Mouse (Mus musculus) spleen, postnatal 4 days (tissue): ENCODE measurements around the gene Gm49322.
A peak's percentile ranks its signal among the peaks of the same experiment; 100 is the strongest.
"Not testable (repeated sequence)": the region's sequence is repeated elsewhere in the genome, so short reads cannot be mapped to it uniquely, and the experiment has no call there.

Experiments
- DNase-seq, 2 experiments: peaks; one replicate each; pipeline ENCODE4 v3.0.0; 2022; ENCODE audit warnings: low spot score in 2 of 2

Gm49322 gene

DNA sequence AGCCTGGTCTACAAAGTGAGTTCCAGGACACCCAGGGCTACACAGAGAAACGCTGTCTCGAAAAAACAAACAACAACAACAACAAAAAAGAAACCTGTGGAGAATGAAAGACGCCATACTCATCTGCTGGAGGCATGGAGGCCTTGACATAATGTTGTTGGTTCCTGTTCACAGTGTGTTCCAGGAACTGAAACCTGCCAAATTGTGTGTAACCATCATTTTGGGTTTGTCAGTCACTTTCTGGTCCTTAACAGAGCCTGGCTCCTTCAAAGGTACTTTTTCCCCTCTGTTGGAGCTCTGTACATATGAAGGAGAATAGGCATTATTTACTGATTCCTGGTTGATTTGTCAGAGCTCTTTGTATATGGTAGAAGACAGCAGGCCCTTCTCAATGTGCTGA, 6.1 kb downstream of the Gm49322 start:
- DNase-seq = no peak

DNA sequence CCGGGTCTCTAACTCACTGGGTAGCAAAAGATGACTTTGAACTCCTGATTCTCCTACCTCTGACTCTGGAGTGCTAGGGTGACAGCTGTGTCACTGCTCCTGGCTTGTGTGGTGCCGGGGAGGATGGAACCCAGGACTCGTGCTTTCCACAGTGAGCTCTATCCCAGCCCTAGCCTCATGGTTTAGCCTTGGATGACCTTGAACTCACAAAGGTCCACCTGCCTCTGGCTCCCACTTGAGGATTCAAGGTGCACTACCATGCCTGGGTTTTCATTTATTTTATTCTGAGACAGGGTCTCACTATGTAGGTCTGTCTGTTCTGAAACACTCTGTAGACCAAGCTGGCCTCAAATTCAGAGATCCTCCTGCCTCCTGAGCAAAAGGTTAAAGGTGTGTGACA, 8.0 kb downstream of the Gm49322 start:
- no peak for DNase-seq

DNA sequence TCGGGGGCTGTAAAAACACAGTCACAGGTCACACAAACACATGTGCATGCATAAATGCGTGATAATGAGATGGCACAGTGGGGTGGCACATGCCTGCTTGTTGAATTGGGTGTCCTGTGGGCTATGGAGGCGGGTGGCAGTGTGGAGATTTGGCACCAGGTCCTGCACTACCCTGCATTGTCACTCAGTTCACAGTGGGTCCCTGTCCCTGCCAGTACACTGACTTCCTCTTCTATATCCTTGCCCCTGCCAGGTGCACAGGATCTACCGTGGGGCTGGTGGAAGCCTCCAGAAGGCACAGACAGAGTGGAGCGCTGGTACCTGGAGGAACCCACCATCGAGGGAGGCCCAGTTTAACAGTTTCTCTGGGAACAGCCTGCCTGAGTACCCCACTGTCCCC, 8.5 kb downstream of the Gm49322 start:
- no peak for DNase-seq

DNA sequence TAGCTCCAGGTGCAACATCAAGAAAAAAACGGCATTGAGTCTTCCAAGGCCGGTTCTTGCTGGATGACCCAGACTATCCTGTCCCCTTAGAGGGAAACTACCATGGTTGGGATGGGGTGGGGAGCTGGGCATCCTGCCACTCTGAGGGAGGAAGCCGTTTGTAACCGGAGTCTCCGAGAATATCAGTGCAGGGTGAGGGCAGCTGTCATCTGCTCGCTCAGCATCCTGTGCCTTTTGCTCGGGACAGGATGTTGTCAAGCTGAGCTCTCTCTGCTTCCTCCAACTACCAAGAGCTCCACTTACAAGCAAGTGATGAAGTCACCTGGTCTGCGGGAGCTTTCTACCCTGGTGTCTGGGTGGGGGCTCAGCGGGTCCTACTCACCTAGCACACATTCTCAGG, 12.4 kb downstream of the Gm49322 start:
- no peak for DNase-seq

DNA sequence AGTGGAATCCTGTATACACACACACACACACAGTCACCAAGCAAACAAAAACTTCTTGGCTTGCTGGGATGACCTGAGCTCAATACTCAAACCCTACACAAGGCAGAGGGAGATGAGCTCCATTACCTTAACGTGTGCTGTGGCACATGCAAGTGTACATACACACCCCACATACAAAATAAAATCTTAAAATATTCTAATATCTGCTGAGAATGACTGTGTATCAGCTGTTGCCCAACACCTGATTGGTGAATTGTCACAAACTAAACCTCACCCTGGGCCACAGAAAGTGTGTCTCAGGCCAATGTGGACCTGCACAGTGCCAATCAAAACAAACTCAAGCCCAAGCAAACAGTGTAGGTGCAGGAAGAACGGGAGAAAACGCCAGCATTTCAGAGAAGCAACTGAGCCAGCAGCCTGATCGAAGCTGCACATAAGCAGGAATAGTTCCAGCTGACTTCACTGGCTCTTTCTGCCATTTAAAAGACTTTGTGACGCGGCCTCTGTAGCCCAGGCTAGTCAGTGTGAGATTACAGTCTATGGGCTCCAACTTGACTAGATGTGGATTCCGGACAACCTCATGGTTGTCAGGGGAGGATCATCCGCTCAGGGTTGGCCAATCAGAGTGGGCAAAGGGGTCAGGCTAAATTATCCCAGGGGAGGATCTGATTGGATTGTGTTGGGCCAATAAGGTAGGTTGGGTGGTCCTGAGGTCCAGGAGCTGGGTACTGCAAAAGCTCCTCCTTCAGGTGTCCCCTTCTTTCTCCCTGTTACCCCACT, 13.8 kb downstream of the Gm49322 start:
- no peak for DNase-seq

DNA sequence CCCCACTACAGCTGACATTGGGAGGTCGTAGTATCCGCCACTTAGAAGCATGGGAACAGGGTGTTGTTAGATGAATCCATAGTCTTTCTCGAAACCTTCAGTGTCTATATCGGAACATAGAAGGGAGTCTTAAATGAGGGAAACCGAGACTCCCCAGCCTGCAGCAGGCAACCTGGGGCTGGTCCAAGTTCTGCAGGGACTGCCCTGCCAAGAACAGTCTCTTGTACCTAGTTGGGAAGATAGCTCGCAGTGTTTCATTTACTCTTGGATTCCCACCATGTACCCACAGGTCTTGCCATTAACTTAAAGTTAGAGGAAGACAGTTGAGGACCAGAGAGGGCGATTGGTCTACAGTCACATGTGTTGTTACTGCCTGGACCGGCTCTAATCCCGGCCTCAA, 14.5 kb downstream of the Gm49322 start:
- no peak for DNase-seq

DNA sequence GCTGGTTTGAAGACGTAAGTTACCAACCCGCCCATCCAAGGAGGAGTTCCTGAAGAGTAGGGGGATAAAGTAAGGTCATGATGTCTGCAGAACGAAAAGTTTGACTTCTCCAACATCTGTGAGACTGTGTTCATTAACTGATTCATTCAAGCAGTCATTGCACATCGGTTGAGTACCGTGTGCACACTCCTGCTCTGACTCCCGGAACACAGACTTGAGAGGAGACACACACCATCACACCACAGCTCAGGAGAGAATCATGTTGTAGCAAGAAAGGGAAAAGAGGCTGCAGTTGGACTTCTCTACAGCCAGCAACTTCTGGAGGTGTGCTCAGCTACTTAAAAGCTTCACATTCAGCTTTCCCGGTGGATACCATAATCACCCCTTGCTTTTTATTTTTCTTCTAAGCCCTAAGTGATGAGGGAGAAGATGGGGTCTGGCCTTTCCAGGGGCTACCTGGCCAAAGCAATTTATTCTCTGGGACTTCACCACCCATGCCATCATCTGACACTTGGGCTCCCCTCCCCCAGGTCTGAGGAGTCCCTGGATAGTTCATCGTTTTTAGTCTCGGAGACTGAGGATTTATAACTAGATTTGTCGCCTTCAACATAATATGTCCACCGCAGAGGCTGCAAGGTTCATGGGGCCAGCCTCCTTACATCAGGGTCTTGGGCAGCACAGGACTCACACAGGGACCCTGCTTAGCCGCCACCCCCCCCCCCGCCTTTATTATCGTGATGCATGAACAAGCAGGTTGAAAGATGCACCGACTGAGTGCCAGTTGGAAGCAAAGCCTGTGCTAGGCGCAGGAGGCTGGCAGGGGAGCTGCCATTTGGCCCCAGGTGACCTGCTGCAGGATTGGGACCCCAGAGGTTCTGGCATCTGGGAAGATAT, 15.2 kb downstream of the Gm49322 start:
- DNase-seq = no peak

DNA sequence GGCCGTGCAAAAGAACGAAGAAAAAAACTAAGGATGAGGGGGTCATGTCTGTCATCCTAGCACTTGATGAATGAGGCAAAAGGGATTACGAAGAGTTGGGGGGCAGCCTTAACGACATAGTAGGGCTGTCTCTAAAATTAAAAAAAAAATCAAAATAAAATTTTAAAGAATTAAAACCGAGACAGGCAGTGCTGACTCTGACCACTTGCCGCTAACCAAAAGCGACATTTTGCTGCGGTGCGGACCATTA, 15.8 kb downstream of the Gm49322 start:
- DNase-seq = no peak

DNA sequence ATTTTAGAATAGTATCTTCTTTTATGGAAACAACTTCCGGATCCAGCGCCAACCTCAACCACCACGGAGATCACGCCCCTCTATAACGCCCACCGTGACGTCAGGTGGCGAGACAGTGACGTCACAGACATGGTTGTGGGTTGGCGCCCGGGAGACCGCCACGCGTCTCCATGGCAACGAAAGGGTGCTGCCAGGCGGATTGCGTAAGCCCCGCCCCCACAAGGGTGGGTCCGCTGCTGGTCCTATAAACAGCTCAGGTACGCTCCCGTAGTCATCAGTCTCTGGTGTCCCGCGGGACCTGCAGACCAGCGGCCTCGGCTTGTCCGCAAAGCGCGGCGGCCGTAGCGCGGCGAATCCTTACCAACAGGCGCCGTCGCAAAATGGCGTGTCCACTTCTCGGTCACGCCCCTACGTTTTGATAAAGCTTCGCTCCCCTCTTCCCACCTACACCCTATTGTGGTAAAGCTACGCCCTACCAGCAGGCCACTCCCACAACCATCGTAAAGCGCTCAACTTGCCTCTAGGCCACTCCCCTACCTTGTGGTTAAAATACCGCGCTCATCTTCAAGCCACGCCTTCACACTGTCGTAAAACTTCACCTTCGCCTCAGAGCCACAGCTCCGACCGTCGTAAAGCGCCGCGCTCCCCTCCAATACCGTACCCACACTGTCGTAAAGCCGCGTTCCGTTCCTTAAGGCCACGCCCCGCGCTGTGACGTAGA, 16.3 kb downstream of the Gm49322 start:
- peak; percentile 99 to 100 for DNase-seq

DNA sequence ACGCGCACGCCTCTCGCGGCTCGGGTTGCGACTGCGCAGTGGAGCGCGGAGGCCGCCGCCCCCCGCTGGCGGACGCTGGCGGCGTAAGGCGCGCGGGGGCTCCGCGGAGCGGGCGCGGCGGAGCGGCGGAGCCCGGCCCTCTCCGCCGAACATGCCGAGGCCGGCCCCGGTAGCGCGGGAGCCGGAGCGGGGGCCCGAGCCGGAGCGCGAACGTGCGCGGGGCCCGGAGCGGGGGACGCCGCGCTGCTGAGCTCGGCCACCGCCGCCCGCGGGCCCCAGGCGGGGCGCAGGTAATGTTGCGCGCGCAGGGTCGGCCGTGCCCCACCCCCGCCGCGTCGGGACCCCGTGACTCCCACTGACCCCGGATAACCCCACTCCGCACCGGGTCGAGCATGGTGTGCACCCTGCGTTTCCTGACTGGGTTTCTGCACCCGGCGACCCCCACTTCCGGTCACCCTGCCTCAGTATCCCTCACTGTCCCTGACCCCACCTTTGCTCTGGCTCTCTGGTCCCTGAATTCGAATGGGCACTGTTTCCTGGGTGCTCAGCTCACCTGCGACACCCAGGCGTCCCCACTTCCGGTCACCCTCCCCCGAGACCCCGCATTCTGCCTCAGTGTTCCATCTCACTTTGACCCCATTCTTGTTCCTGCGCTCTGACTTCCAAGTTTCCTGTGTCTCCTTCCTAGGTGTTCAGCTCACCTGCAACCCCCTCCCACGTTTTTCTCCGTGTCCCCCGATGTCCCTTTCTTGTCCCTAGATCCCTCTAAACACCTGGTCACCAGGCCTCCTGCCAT, 17.0 kb downstream of the Gm49322 start, which contains the start of gene Csnk1g2:
Gene Csnk1g2, plus strand, starts transcription at position 178 of the 796 bp plus-strand sequence.
- peak; percentile 75 to 89 for DNase-seq

DNA sequence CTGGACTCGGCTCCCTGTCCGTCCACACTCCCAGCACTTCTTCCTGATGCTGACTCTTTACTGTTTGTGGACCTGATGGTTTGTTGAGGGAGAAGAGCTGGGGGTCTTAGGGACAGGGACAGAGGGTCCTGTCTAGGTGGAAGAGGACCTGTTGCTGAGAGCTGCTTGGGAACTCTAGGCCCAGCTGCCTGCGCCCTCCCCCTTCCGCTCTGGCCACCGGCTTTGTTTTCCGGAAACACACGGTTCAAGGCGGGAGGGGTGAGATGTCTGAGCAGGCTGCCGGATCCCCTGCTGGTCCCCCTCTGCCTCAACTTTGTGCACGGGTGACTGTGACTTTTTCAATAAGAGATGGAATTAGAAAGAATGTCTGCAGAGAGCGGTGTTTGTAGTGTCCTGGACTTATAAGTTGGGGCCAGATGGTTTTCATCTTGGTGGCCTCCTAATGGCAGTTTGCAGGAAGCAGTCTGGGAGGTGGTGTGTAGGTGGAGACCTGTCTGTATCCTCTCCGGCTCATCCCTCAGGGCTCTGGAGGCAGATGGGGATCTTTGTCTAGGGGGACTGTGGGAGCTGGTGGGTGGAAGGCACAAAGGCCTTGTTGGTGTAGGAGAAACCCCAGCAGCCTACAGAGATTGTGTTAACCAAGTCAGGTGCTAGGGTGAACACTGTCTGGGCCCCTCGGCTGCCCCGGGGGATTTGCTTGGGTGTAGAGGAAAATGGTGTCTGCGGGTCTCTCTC, 17.8 kb downstream of the Gm49322 start:
- peak; percentile 72 to 85 for DNase-seq

DNA sequence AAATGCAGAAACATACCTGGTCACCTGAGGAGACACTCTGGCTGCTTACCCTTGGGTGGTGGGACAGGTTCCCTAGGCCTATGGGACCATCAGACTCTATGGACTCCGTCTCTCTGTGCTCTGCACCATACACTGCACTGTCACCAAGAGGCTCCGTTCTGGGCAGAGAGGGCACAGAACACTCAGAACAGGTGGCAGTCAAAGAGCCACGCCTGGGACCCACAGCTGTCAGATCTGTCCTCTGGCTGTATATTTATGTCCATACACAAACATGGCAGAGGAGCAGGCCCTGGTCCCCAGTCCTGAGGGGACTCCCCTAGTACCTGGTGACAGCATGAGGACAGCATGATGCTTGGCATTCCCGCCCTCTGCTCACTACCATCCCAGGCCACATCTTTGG, 19.9 kb downstream of the Gm49322 start:
- no peak for DNase-seq

DNA sequence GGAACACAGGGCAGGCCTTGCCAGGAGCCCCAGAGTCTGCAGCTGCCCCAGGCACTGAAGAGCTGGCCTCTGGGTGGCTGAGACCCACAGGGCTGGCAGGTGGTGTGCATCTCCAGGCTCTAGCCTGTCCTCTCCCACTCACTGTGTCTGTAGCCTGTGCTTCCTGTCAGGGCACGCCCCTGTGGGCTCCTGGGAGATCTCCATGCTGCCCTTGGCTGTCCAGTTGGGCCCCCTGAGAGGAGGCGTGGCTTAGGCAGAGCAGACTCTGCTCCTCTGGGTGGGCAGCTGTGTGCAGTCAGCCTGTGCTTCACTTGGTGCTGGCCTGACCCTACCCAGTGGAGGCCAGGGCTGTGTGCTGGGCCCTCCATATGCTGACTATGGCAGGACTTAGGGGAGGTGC, 21.9 kb downstream of the Gm49322 start:
- DNase-seq = no peak

DNA sequence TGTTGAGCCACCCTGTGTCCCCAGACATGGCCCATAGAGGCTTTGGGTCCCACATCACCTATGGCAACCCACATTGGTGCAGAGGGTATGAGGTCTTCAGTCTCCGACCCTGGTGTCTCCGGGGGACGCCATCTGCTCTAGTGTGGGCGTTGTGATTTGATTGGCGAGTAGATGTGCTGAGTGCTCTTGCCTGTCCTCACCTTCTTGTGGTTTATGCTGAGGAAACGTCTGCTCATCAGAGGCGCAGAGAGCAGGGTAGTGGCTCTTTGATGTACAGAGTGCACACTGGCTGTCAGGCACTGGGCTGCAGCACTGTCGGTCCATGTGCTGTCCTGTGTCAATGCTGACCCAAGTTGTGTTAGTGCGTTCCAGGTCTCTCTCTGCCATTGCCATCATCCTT, 23.1 kb downstream of the Gm49322 start:
- DNase-seq = no peak

DNA sequence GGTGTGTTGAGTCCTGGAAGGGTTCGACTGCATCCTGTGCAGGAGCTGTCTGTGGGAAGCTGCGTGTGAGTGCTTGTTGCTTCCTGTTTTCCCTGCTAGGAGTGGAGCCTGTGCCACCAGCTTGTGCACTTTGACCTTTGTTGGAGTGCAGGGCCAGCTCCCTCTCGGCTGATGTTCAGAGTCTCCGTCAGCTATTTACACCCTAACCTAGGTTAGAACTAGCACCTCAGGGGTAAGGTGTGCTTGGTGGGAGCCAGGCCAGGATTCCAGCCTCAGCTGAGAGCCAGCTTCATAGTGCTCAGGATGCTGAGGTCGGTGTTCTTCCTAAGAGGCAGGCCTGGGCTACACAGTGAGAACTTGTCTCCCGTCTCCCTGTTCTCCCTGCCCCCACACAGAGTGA, 29.5 kb downstream of the Gm49322 start:
- no peak for DNase-seq

DNA sequence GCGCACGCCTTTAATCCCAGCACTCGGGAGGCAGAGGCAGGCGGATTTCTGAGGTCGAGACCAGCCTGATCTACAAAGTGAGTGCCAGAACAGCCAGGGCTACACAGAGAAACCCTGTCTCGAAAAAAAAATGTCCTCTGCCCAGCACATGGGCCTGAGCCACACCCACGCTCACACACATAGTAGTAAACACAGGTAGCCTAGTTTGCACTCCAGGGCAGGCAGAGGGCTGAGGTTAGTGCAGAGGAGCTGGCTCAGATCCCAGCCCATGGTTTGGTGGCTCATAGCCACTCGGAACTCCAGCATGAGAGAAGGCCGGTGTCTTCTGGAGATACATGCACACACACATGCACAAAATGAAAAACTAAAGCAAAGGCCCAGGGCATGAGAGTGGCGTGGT, 41.1 kb downstream of the Gm49322 start:
- DNase-seq = no peak

DNA sequence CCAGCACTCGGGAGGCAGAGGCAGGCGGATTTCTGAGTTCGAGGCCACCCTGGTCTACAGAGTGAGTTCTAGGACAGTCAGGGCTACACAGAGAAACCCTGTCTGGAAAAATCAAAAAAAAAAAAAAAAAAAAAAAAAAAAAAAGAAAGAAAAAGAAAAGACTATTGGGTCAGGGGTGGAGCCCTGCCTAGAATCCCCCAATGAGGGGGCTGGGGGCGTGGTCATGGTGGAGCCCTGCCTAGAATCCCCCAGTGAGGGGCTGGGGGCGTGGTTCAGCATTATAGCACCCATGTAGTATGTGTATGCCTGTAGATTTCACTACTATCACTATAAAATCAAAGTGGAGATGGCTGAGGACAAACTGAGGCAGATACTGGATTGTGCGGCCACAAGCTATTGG, 44.1 kb downstream of the Gm49322 start:
- DNase-seq = not testable (repeated sequence)

DNA sequence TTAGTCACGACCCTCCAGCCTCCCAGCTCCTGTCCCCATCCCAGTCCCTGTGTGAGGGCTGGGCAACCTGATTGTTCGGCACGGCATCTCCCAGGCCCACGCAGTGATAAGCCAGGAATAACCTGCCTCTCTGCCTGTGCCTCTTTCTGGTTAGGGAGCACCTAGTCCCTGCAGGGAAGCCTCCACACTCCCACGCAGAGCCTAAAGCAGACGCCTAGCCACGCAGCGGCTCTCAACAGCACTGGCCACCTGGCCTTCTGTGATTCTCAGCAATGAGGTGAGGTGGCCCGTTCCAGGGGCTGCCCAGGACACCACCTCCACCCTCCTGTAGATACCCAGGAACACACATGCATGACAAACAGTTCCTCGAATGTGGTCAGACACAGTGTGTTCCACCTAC, 44.6 kb downstream of the Gm49322 start:
- DNase-seq = no peak

DNA sequence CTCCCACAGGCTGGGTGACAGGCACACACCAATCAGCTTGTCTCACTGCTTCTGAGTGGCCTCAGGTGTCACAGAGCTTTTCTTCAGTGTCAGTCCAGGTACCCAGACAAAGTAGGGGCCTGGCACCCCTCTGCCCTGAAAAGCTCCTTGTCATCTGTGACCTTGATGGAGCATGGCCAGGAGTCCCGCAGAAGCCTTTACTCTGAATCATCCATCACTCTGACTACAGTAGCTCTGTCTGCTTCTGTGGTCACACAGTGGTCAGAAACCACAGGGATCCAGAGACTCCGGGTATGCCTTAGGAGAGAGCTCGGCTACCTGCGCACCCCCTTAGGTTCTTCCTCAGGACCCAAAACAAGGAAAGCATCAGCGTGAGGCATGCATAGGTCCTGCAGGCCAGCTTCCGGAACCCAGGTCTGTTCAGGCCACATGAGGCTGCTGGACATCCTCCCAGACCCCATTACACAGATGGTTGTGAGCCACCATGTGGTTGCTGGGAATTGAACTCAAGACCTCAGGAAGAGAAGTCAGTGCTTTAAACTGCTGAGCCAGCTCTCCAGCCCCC, 47.4 kb downstream of the Gm49322 start:
- no peak for DNase-seq

DNA sequence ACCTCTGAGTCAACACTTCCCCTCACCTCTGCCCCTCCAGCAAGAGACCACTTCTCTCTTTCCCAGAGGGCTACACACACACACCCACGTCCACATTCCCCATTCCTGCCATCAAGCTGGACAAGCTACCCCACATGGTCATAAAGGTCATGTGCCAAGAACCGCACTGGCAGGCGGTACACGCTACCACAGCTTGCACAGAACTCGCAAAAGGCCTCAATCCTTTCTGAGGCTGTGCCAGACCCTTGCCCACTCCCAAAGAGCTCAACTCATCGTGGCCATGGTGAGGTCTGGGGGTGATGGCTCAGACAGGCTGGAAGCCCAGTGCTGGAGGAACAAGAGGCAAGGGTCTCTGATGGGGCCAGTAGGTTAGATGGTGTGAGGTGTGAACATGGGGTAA, 49.0 kb downstream of the Gm49322 start:
- DNase-seq = no peak
